Mouse (Mus musculus): ENCODE data around the gene Arhgap42.

Gene Arhgap42

GRCm38 (mm10) chr9:9238438-9239391 lies at the start of gene Arhgap42:
Gene Arhgap42, minus strand, starts transcription at chr9:9239101.
- no peak for DNase-seq (ENCODE audit: low spot score)

- DNase-seq (ENCODE audit: low spot score), result no peak
These were observed 49.2 kb upstream of the Arhgap42 start for GRCm38 (mm10) chr9:9288140-9288539.

GRCm38 (mm10) chr9:9269305-9269704 lies 30.4 kb upstream of the Arhgap42 start:
- DNase-seq (ENCODE audit: low spot score), result no peak

GRCm38 (mm10) chr9:9267606-9268601 lies 29.0 kb upstream of the Arhgap42 start:
- DNase-seq (ENCODE audit: low spot score), result no peak

- no peak for DNase-seq (ENCODE audit: low spot score)
These were observed 24.6 kb upstream of the Arhgap42 start for GRCm38 (mm10) chr9:9263543-9263942.

- DNase-seq (ENCODE audit: low spot score), result no peak
These were observed 23.6 kb upstream of the Arhgap42 start for GRCm38 (mm10) chr9:9262479-9262878.

GRCm38 (mm10) chr9:9254764-9255163 lies 15.9 kb upstream of the Arhgap42 start:
- DNase-seq (ENCODE audit: low spot score), result no peak

- no peak for DNase-seq (ENCODE audit: low spot score)
These were observed 9.6 kb upstream of the Arhgap42 start for GRCm38 (mm10) chr9:9248529-9248928.

GRCm38 (mm10) chr9:9245994-9246393 lies 7.1 kb upstream of the Arhgap42 start:
- DNase-seq (ENCODE audit: low spot score), result no peak

GRCm38 (mm10) chr9:9243834-9244233 lies 4.9 kb upstream of the Arhgap42 start:
- DNase-seq (ENCODE audit: low spot score), result no peak

- no peak for DNase-seq (ENCODE audit: low spot score)
These were observed 2.4 kb upstream of the Arhgap42 start for GRCm38 (mm10) chr9:9241202-9241795.

GRCm38 (mm10) chr9:9237511-9237910 lies 1.4 kb downstream of the Arhgap42 start:
- DNase-seq (ENCODE audit: low spot score), result no peak

- no peak for DNase-seq (ENCODE audit: low spot score)
These were observed 9.2 kb downstream of the Arhgap42 start for GRCm38 (mm10) chr9:9229662-9230061.

GRCm38 (mm10) chr9:9224837-9225236 lies 14.1 kb downstream of the Arhgap42 start:
- DNase-seq (ENCODE audit: low spot score), result no peak

GRCm38 (mm10) chr9:9223384-9223783 lies 15.5 kb downstream of the Arhgap42 start:
- no peak for DNase-seq (ENCODE audit: low spot score)

GRCm38 (mm10) chr9:9221950-9222486 lies 16.9 kb downstream of the Arhgap42 start:
- DNase-seq (ENCODE audit: low spot score), result no peak

- DNase-seq (ENCODE audit: low spot score), result no peak
These were observed 17.7 kb downstream of the Arhgap42 start for GRCm38 (mm10) chr9:9221185-9221584.

- no peak for DNase-seq (ENCODE audit: low spot score)
These were observed 20.6 kb downstream of the Arhgap42 start for GRCm38 (mm10) chr9:9218301-9218700.

GRCm38 (mm10) chr9:9214849-9215248 lies 24.1 kb downstream of the Arhgap42 start:
- DNase-seq (ENCODE audit: low spot score), result no peak

GRCm38 (mm10) chr9:9214296-9214695 lies 24.6 kb downstream of the Arhgap42 start:
- DNase-seq (ENCODE audit: low spot score), result no peak

GRCm38 (mm10) chr9:9211411-9212087 lies 27.4 kb downstream of the Arhgap42 start:
- DNase-seq (ENCODE audit: low spot score), result no peak
